Mouse (Mus musculus): ENCODE measurements around the gene Taf6l. TPM values are rescaled to one million over a fixed set of nuclear protein-coding genes. Genes with fewer than 3 reads are reported as not detected.

Gene Taf6l
- polyA plus RNA-seq, 1 experiment from 2014 or later = 18.9 TPM

- Histone ChIP-seq H3K36me3 (ENCODE audit: control insufficient read depth, insufficient read depth, low read length) (peaks cover 43% of the 10 kb centered on the region), H3K4me1 (replicated peaks; ENCODE audit: control insufficient read depth, insufficient read depth, low read length) (peaks cover 27% of the 10 kb centered on the region), H3K4me3 (ENCODE audit: low read depth, low read length) (peak within 1 kb of the TSS; percentile 99), H3K27ac (ENCODE audit: low read depth) (peak within 1 kb of the TSS; percentile 96), H3K27me3 (replicated peaks; ENCODE audit: control insufficient read depth, insufficient read depth, low read length) (no peaks in the 10 kb centered on the region), H3K4me2 (ENCODE audit: low read length) (peak within 1 kb of the TSS; percentile 79), H3K9ac (ENCODE audit: low read length) (peak within 1 kb of the TSS; percentile 94), H3K9me3 (ENCODE audit: control insufficient read depth, low read length) (no peaks in the 10 kb centered on the region)
- ATAC-seq (replicated peaks; ENCODE audit: low FRiP score, low TSS enrichment, low read depth) = peak; percentile 94
- WGBS = under 1% methylated on average over 80 of the region's 83 CpGs
- DNase-seq (ENCODE audit: low spot score) = peak; percentile 96
These were observed 33.6 kb upstream of the Taf6l start, which contains the start of gene Hnrnpul2 for GRCm38 (mm10) chr19:8819596-8820423. Gene Hnrnpul2, plus strand, starts transcription at chr19:8820010.

GRCm38 (mm10) chr19:8818801-8819595 lies 32.8 kb upstream of the Taf6l start, which contains the start of gene Ttc9c:
Gene Ttc9c, minus strand, starts transcription at chr19:8819333.
- H3K36me3 ChIP-seq (ENCODE audit: control insufficient read depth, insufficient read depth, low read length) = peaks cover 42% of the 10 kb centered on the region
- ATAC-seq (replicated peaks; ENCODE audit: low FRiP score, low TSS enrichment, low read depth) (peak; percentile 93), DNase-seq (ENCODE audit: low spot score) (peak; percentile 98)
- H3K27me3 ChIP-seq (replicated peaks; ENCODE audit: control insufficient read depth, insufficient read depth, low read length) = no peaks in the 10 kb centered on the region
- under 1% methylated on average over 33 of the region's 33 CpGs for WGBS
- no peaks in the 10 kb centered on the region for H3K9me3 ChIP-seq (ENCODE audit: control insufficient read depth, low read length)
- H3K27ac ChIP-seq (ENCODE audit: low read depth) = peak within 1 kb of the TSS; percentile 96
- H3K9ac ChIP-seq (ENCODE audit: low read length) = peak within 1 kb of the TSS; percentile 94
- peaks cover 27% of the 10 kb centered on the region for H3K4me1 ChIP-seq (replicated peaks; ENCODE audit: control insufficient read depth, insufficient read depth, low read length)
- peak within 1 kb of the TSS; percentile 99 for H3K4me3 ChIP-seq (ENCODE audit: low read depth, low read length)
- H3K4me2 ChIP-seq (ENCODE audit: low read length) = peak within 1 kb of the TSS; percentile 79

DNA sequence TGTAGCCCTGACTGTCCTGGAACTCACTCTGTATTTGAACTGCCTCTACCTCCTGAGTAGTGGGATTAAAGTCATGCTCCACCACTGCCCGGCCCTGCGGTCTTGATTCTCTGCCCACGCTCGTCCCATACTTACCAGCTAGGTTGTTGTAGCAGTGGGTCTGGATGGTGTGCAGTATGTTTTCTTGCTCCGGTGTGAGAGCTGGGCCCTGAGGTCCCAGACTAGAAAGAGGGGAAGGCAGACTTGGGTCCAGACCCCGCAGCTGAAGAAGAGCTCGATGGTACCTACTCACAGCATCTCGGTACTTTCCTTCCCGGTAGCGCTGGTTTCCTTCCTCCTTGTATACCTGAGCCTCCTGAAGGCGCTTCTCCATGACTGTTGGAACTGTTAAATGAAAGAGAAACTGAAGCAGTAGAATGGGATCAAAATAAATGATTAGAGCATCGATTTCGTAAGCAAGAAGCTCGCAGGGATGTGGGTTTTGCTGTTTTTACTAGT lies 32.1 kb upstream of the Taf6l start:
- no peak for ATAC-seq (replicated peaks; ENCODE audit: low FRiP score, low TSS enrichment, low read depth)
- H3K4me2 ChIP-seq (ENCODE audit: low read length) = peak overlapping the region; percentile 79
- DNase-seq (ENCODE audit: low spot score) = no peak
- peak overlapping the region; percentile 75 for H3K9ac ChIP-seq (ENCODE audit: low read length)
- WGBS = 20% methylated on average over 14 of the region's 14 CpGs
- no peaks in the 10 kb centered on the region for H3K27me3 ChIP-seq (replicated peaks; ENCODE audit: control insufficient read depth, insufficient read depth, low read length)
- peaks cover 41% of the 10 kb centered on the region for H3K36me3 ChIP-seq (ENCODE audit: control insufficient read depth, insufficient read depth, low read length)
- peaks cover 27% of the 10 kb centered on the region for H3K4me1 ChIP-seq (replicated peaks; ENCODE audit: control insufficient read depth, insufficient read depth, low read length)
- peak overlapping the region; percentile 96 for H3K27ac ChIP-seq (ENCODE audit: low read depth)
- H3K9me3 ChIP-seq (ENCODE audit: control insufficient read depth, low read length) = no peaks in the 10 kb centered on the region
- H3K4me3 ChIP-seq (ENCODE audit: low read depth, low read length) = peak overlapping the region; percentile 99

DNA sequence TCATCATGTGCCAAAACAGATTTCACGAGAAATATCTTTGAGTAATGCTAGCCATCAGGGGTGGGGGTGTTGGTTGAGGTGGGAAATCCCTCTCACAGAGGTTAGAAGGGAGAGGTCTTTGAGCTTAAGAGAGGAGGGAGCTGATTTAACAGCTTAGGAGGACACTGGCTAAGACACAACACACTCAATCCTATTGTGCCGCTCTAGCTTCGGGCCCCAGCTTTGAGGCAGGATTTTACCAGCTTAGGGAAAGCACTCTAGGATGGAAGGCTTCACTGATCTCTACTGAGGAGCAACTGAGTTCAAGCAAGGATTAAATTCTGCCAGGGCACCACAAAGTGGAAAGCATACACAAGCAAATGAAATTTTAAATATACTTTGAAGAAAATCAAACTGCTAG lies 30.8 kb upstream of the Taf6l start:
- WGBS = 78% methylated on average over 3 of the region's 3 CpGs
- Histone ChIP-seq H3K4me2 (ENCODE audit: low read length) (peak overlapping the region; percentile 13; the same call in 1 of the 2 replicates), H3K36me3 (ENCODE audit: control insufficient read depth, insufficient read depth, low read length) (peaks cover 45% of the 10 kb centered on the region), H3K27me3 (replicated peaks; ENCODE audit: control insufficient read depth, insufficient read depth, low read length) (no peaks in the 10 kb centered on the region), H3K4me1 (replicated peaks; ENCODE audit: control insufficient read depth, insufficient read depth, low read length) (peaks cover 20% of the 10 kb centered on the region), H3K9me3 (ENCODE audit: control insufficient read depth, low read length) (no peaks in the 10 kb centered on the region), H3K27ac (ENCODE audit: low read depth) (no peak overlapping the region), H3K9ac (ENCODE audit: low read length) (no peak overlapping the region), H3K4me3 (ENCODE audit: low read depth, low read length) (no peak overlapping the region)
- DNase-seq (ENCODE audit: low spot score) (no peak), ATAC-seq (replicated peaks; ENCODE audit: low FRiP score, low TSS enrichment, low read depth) (no peak)

DNA sequence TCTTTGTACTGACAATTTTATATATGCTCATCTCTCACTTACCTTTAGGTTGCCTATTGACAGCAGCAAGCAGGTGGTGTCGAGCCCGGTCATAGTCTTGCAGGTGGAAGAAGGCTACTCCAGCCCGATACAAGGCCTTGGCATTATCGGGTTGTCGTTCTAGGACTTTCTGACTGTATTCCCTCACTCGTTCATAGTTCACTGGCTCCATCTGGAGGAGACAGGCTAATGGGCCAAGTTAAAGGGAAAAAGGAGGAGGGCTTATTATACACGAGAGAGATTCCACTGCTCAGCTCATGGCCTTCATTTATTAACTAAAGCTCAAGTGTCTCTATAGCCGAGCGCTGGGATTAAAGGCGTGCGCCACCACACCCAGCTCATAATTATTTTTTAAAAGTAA lies 29.6 kb upstream of the Taf6l start:
- ATAC-seq (replicated peaks; ENCODE audit: low FRiP score, low TSS enrichment, low read depth) (no peak), DNase-seq (ENCODE audit: low spot score) (no peak)
- Histone ChIP-seq H3K27ac (ENCODE audit: low read depth) (no peak overlapping the region), H3K9me3 (ENCODE audit: control insufficient read depth, low read length) (no peaks in the 10 kb centered on the region), H3K4me3 (ENCODE audit: low read depth, low read length) (no peak overlapping the region), H3K9ac (ENCODE audit: low read length) (no peak overlapping the region; the same call in 1 of the 2 replicates), H3K36me3 (ENCODE audit: control insufficient read depth, insufficient read depth, low read length) (peaks cover 53% of the 10 kb centered on the region), H3K4me1 (replicated peaks; ENCODE audit: control insufficient read depth, insufficient read depth, low read length) (peaks cover 16% of the 10 kb centered on the region), H3K27me3 (replicated peaks; ENCODE audit: control insufficient read depth, insufficient read depth, low read length) (no peaks in the 10 kb centered on the region), H3K4me2 (ENCODE audit: low read length) (no peak overlapping the region)
- 81% methylated on average over 11 of the region's 11 CpGs for WGBS

- WGBS = 90% methylated on average over 5 of the region's 5 CpGs
- Histone ChIP-seq H3K9ac (ENCODE audit: low read length) (no peak overlapping the region), H3K36me3 (ENCODE audit: control insufficient read depth, insufficient read depth, low read length) (peaks cover 66% of the 10 kb centered on the region), H3K27me3 (replicated peaks; ENCODE audit: control insufficient read depth, insufficient read depth, low read length) (no peaks in the 10 kb centered on the region), H3K27ac (ENCODE audit: low read depth) (no peak overlapping the region), H3K4me2 (ENCODE audit: low read length) (no peak overlapping the region), H3K9me3 (ENCODE audit: control insufficient read depth, low read length) (no peaks in the 10 kb centered on the region), H3K4me3 (ENCODE audit: low read depth, low read length) (no peak overlapping the region), H3K4me1 (replicated peaks; ENCODE audit: control insufficient read depth, insufficient read depth, low read length) (peaks cover 8% of the 10 kb centered on the region; the same call in 1 of the 2 replicates)
- ATAC-seq (replicated peaks; ENCODE audit: low FRiP score, low TSS enrichment, low read depth) = no peak
- DNase-seq (ENCODE audit: low spot score) = no peak
These were observed 20.6 kb upstream of the Taf6l start for GRCm38 (mm10) chr19:8806810-8807209.

DNA sequence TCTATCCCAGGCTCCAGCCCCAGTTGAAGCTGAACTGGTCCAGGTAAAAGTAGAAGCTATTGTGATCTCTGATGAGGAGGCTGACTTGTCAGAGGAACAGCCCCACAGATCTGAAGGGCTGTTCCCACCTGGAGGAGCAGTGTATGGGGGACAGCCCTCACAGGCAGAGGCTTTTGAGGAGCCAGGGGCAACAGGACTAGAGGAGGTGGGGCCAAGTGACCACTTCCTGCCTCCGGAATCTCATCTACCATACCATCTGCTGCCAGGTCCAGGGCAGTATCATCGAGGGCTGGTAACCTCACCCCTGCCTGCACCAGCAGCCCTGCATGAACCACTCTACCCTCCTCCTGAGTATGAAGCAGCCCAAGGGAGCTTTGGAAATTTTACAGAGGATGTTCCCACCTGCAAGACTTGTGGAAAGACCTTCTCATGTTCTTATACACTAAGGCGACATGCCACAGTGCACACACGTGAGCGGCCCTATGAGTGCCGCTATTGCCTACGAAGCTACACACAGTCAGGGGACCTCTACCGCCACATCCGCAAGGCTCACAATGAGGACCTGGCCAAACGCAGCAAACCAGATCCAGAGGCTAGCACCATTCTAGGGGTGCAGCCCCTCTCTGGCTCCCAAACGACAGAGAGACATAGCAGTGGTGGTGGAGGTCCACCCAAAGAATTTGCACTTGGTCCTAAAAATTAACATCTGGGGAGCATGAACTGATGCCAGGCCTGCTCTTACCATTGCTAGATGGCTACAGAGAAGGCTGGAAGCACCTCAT lies 17.9 kb upstream of the Taf6l start:
- Histone ChIP-seq H3K9me3 (ENCODE audit: control insufficient read depth, low read length) (no peaks in the 10 kb centered on the region), H3K9ac (ENCODE audit: low read length) (no peak overlapping the region), H3K4me3 (ENCODE audit: low read depth, low read length) (no peak overlapping the region), H3K4me1 (replicated peaks; ENCODE audit: control insufficient read depth, insufficient read depth, low read length) (peaks cover 11% of the 10 kb centered on the region), H3K4me2 (ENCODE audit: low read length) (no peak overlapping the region), H3K36me3 (ENCODE audit: control insufficient read depth, insufficient read depth, low read length) (peaks cover 45% of the 10 kb centered on the region), H3K27me3 (replicated peaks; ENCODE audit: control insufficient read depth, insufficient read depth, low read length) (no peaks in the 10 kb centered on the region), H3K27ac (ENCODE audit: low read depth) (no peak overlapping the region)
- DNase-seq (ENCODE audit: low spot score) = no peak
- 96% methylated on average over 11 of the region's 11 CpGs for WGBS
- no peak for ATAC-seq (replicated peaks; ENCODE audit: low FRiP score, low TSS enrichment, low read depth)
